Mouse (Mus musculus): ENCODE measurements at regions not wholly inside any gene's neighbourhood (a gene's known extent, or its start where the extent isn't known, plus 50 kb on each side); places are given as distances from the start of the nearest gene placed in this dataset.
"Not testable (repeated sequence)": the region's sequence is repeated elsewhere in the genome, so short reads cannot be mapped to it uniquely, and the experiment has no call there.

DNA sequence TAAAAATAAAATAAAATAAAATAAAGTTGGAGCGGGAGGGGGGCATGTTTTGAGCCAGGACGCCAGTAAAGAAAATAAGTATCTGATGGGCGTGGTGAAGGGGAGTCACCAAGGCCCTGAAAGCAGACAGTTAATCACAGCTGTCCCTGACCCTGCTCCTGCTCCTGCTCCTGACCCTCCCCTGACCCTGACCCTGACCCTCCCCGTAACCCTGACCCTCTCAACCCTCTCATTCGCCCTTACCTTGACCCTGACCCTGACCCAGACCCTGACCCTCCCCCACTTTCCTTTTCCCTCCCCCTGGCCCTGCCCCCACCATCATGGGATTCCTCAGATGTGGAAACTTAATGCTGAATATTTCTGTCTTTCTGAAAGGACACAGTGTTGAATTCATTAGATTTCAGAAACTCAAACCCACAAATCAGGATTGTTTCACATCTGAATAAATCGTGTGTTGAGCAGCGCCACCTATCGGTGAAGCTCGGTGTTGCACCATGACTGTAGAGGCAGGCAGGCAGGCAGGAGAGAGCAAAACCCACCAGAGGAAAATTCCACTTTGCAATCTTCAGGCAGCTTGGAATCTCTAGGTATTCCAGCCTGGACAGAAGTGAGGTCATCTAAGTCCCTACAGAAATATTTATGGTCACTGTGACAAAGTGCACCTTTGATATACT is 145.9 kb upstream of the Rhobtb1 start:
- no peak overlapping the region for H3K9ac ChIP-seq (ENCODE audit: low read depth, low read length)
- ATAC-seq (ENCODE audit: low read depth): no peak
- no peaks in the 10 kb centered on the region for H3K36me3 ChIP-seq (ENCODE audit: control insufficient read depth, insufficient read depth)
- H3K27me3 ChIP-seq (ENCODE audit: control insufficient read depth, insufficient read depth, low read depth, low read length): no peaks in the 10 kb centered on the region
- no peaks in the 10 kb centered on the region for H3K4me1 ChIP-seq (ENCODE audit: control insufficient read depth, low read depth, low read length)
- H3K4me2 ChIP-seq (ENCODE audit: low read depth, low read length): no peak overlapping the region
- 33% methylated on average over 9 of the region's 9 CpGs for WGBS (ENCODE audit: insufficient replicate concordance)
- no peak overlapping the region for H3K4me3 ChIP-seq (ENCODE audit: low read depth, low read length)
- H3K27ac ChIP-seq (ENCODE audit: low read length): no peak overlapping the region
- no peaks in the 10 kb centered on the region; the same call in 1 of the 2 replicates for H3K9me3 ChIP-seq (replicated peaks; ENCODE audit: control insufficient read depth, low read length)

- H3K4me3 ChIP-seq (ENCODE audit: low read depth, low read length); H3K27ac ChIP-seq (ENCODE audit: low read length); H3K4me2 ChIP-seq (ENCODE audit: low read depth, low read length); H3K36me3 ChIP-seq (ENCODE audit: control insufficient read depth, insufficient read depth); H3K4me1 ChIP-seq (ENCODE audit: control insufficient read depth, low read depth, low read length); H3K9me3 ChIP-seq (replicated peaks; ENCODE audit: control insufficient read depth, low read length); H3K9ac ChIP-seq (ENCODE audit: low read depth, low read length); H3K27me3 ChIP-seq (ENCODE audit: control insufficient read depth, insufficient read depth, low read depth, low read length); ATAC-seq (ENCODE audit: low read depth): not testable (repeated sequence)
- 59% methylated on average over 8 of the region's 8 CpGs for WGBS (ENCODE audit: insufficient replicate concordance)
Observed at GRCm38 (mm10) chr10:69008679-69009078, 142.6 kb upstream of the Rhobtb1 start.

DNA sequence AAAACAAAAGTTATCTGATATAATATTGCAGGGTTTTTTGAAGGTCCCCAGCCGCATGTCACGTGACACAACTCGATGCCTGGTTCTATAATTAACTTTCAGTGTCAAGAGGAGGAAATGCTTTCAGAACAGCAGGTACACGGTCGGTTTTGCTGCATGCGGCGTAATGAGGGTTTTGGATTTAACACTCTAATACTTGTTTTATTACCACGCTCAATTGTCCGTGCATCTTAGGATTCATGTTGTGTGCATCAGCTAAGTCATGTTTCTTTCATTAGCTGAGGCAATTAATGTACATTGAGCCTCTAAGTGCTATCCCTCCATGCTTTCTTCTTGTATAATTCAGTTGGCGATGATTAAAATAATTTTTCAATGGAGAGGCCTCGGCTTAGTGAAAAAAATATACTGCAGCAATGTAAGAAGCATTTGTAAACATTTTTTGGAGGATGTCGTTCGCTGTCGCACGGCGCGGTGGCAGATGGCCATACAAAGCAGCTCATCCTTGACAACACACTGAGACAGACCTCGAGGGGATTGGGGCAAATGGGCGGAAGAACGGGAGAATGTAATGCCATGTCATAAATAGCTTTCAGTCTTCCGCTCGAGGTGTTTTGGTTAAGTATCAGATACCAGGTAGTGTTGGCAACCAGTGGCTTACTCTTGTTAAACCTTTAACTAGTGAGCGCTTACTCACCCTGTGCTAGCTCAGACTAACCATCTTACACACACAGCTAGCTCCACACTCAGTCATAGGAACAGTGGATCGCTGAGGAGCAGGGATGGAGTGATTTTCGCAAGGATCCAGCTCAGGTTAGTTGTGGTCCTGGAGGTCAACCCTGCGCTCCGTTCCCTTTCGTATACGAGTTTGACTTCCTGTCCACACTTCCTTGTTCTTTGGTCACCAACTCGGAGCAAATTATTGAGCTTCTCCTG is 130.2 kb upstream of the Rhobtb1 start:
- 63% methylated on average over 30 of the region's 30 CpGs for WGBS (ENCODE audit: insufficient replicate concordance)
- ATAC-seq (ENCODE audit: low read depth): no peak
- H3K9me3 ChIP-seq (replicated peaks; ENCODE audit: control insufficient read depth, low read length): no peaks in the 10 kb centered on the region

GRCm38 (mm10) chr10:69033410-69033809 is 117.8 kb upstream of the Rhobtb1 start:
- WGBS (ENCODE audit: insufficient replicate concordance): 48% methylated on average over 9 of the region's 9 CpGs
- no peaks in the 10 kb centered on the region for H3K4me1 ChIP-seq (ENCODE audit: control insufficient read depth, low read depth, low read length)
- ATAC-seq (ENCODE audit: low read depth): no peak

More for the DNA sequence above, 130.2 kb upstream of the Rhobtb1 start:
- H3K4me2 ChIP-seq (ENCODE audit: low read depth, low read length): no peak overlapping the region
- no peak overlapping the region for H3K4me3 ChIP-seq (ENCODE audit: low read depth, low read length)
- H3K4me1 ChIP-seq (ENCODE audit: control insufficient read depth, low read depth, low read length): no peaks in the 10 kb centered on the region
- no peaks in the 10 kb centered on the region for H3K27me3 ChIP-seq (ENCODE audit: control insufficient read depth, insufficient read depth, low read depth, low read length)
- no peak overlapping the region for H3K27ac ChIP-seq (ENCODE audit: low read length)
- no peaks in the 10 kb centered on the region for H3K36me3 ChIP-seq (ENCODE audit: control insufficient read depth, insufficient read depth)
- no peak overlapping the region for H3K9ac ChIP-seq (ENCODE audit: low read depth, low read length)

DNA sequence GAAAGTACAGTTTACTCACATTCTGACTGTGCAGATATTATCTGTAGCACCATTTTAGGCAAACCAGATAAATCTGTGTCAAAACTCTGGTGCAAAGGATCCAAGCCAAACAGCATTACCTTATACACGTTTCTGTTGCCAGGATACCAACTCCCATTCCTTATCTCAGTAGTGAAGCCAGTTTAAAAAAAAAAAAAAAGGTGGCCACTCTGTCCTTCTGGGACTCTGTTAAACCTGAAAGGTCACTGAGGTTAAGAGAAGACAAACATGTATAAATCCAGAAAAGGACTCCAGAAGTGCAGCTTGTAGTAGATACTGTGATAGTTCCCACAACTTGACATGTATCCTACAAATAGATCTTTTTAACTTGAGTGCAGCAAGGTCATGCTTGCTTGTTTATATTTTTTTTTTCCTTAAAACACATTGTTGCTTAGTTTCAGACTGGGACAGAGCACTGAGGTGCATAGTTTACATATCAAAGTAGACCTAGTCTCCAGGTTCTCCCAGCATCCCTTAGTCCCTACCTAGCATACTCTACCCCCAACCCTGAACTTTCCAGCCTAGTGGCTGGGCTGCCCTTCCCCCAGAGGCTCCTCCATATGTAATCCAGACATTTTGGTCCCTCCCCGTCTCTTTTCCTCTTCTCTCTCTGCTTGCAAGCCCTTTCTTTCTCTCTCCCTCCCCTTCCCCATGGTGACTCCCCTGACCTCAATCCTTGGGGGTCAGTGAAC is 116.7 kb upstream of the Rhobtb1 start:
- no peak overlapping the region for H3K9ac ChIP-seq (ENCODE audit: low read depth, low read length)
- no peak overlapping the region for H3K4me3 ChIP-seq (ENCODE audit: low read depth, low read length)
- H3K4me2 ChIP-seq (ENCODE audit: low read depth, low read length): no peak overlapping the region
- peak; percentile 56; the same call in 1 of the 2 replicates for ATAC-seq (ENCODE audit: low read depth)
- no peaks in the 10 kb centered on the region for H3K36me3 ChIP-seq (ENCODE audit: control insufficient read depth, insufficient read depth)
- H3K4me1 ChIP-seq (ENCODE audit: control insufficient read depth, low read depth, low read length): no peaks in the 10 kb centered on the region
- H3K9me3 ChIP-seq (replicated peaks; ENCODE audit: control insufficient read depth, low read length): no peaks in the 10 kb centered on the region
- H3K27ac ChIP-seq (ENCODE audit: low read length): no peak overlapping the region
- 36% methylated on average over 2 of the region's 2 CpGs for WGBS (ENCODE audit: insufficient replicate concordance)
- H3K27me3 ChIP-seq (ENCODE audit: control insufficient read depth, insufficient read depth, low read depth, low read length): no peaks in the 10 kb centered on the region

More at GRCm38 (mm10) chr10:69033410-69033809, 117.8 kb upstream of the Rhobtb1 start:
- Histone ChIP-seq H3K4me2 (ENCODE audit: low read depth, low read length) (no peak overlapping the region), H3K9me3 (replicated peaks; ENCODE audit: control insufficient read depth, low read length) (no peaks in the 10 kb centered on the region), H3K9ac (ENCODE audit: low read depth, low read length) (no peak overlapping the region), H3K4me3 (ENCODE audit: low read depth, low read length) (no peak overlapping the region), H3K27ac (ENCODE audit: low read length) (no peak overlapping the region), H3K36me3 (ENCODE audit: control insufficient read depth, insufficient read depth) (no peaks in the 10 kb centered on the region), H3K27me3 (ENCODE audit: control insufficient read depth, insufficient read depth, low read depth, low read length) (no peaks in the 10 kb centered on the region)

DNA sequence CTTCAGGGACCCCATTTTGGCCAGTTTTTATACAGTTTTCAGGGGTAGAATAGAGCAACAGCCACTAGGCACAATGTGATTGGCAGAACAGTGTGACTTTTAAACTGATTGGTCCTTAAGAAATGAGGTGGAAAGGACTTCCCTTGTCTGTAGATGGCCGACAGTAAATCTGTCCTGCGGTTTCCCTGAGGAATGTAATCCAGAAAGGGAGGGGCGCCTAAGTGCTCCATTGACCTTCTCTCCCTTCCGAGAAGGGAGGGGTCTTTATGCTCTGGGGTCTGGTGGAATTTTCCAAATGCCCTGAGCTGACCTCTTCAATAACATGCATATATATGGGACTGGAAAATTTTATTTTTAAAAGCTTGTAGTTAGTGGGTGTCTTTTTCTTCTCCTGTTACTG is 115.7 kb upstream of the Rhobtb1 start:
- ATAC-seq (ENCODE audit: low read depth); H3K36me3 ChIP-seq (ENCODE audit: control insufficient read depth, insufficient read depth); H3K9ac ChIP-seq (ENCODE audit: low read depth, low read length); H3K27ac ChIP-seq (ENCODE audit: low read length); H3K9me3 ChIP-seq (replicated peaks; ENCODE audit: control insufficient read depth, low read length); H3K27me3 ChIP-seq (ENCODE audit: control insufficient read depth, insufficient read depth, low read depth, low read length); H3K4me3 ChIP-seq (ENCODE audit: low read depth, low read length); H3K4me2 ChIP-seq (ENCODE audit: low read depth, low read length); H3K4me1 ChIP-seq (ENCODE audit: control insufficient read depth, low read depth, low read length): not testable (repeated sequence)
- WGBS (ENCODE audit: insufficient replicate concordance): 66% methylated on average over 4 of the region's 4 CpGs

DNA sequence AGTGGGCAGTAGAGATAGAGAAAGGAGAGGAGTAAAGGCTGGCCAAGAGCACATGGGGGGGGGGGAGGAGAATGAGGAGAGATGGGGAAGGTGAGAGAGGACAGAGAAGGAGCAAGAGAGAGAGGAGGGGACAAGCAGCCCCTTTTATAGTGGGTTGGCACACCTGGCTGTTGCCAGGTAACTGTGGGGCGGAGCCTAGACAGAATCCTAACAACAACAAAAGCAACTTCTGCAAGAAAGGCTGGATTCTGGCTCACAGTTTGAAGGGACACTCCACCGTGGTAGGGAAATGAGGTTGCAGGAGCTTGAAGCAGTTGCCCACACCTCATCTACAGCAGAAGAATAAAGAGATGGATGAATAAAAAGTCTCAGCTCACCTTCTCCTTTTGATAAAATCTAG is 115.1 kb upstream of the Rhobtb1 start:
- no peak for ATAC-seq (ENCODE audit: low read depth)
- Histone ChIP-seq H3K27ac (ENCODE audit: low read length) (no peak overlapping the region), H3K4me3 (ENCODE audit: low read depth, low read length) (no peak overlapping the region), H3K36me3 (ENCODE audit: control insufficient read depth, insufficient read depth) (no peaks in the 10 kb centered on the region), H3K9ac (ENCODE audit: low read depth, low read length) (no peak overlapping the region), H3K9me3 (replicated peaks; ENCODE audit: control insufficient read depth, low read length) (no peaks in the 10 kb centered on the region), H3K4me2 (ENCODE audit: low read depth, low read length) (no peak overlapping the region), H3K4me1 (ENCODE audit: control insufficient read depth, low read depth, low read length) (no peaks in the 10 kb centered on the region), H3K27me3 (ENCODE audit: control insufficient read depth, insufficient read depth, low read depth, low read length) (no peaks in the 10 kb centered on the region)
- 64% methylated on average over 2 of the region's 2 CpGs for WGBS (ENCODE audit: insufficient replicate concordance)

DNA sequence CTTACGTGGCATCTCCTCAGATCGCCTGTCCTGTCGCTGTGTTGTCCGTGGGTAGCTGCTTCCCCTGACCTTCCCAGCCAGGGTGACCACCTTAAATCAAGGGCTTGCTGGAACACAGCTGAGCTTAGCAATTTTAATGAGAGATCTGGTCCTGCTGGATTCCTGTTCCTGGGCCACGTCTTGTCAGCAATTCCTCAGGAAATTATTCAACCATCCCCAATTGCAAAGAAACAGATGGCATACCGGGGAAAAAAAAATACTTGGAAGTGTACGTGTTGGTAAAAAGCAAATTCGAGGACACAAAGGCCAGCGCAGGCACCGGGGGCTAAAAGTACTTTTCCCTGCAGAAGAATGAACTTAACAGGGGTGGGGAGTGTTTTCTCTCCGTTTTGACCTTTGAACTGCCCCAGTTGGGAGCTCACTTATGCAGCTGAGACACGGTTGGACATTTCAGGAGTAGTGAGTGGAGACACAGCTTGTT is 107.0 kb upstream of the Rhobtb1 start:
- Histone ChIP-seq H3K4me2 (ENCODE audit: low read depth, low read length) (0 out of 2 replicates have a peak overlapping the region, but pooled peaks have one; percentile 17), H3K4me3 (ENCODE audit: low read depth, low read length) (no peak overlapping the region), H3K27me3 (ENCODE audit: control insufficient read depth, insufficient read depth, low read depth, low read length) (no peaks in the 10 kb centered on the region), H3K9ac (ENCODE audit: low read depth, low read length) (no peak overlapping the region), H3K36me3 (ENCODE audit: control insufficient read depth, insufficient read depth) (no peaks in the 10 kb centered on the region), H3K9me3 (replicated peaks; ENCODE audit: control insufficient read depth, low read length) (no peaks in the 10 kb centered on the region), H3K4me1 (ENCODE audit: control insufficient read depth, low read depth, low read length) (no peaks in the 10 kb centered on the region), H3K27ac (ENCODE audit: low read length) (no peak overlapping the region)
- WGBS (ENCODE audit: insufficient replicate concordance): 61% methylated on average over 12 of the region's 12 CpGs
- peak; percentile 48; the same call in 1 of the 2 replicates for ATAC-seq (ENCODE audit: low read depth)

Measured in liver, embryonic 16.5 days (tissue).